Mouse (Mus musculus) lung, postnatal 0 days (tissue): Measurements from ENCODE around the gene Map4k1.

Experiments
- CTCF ChIP-seq: IDR thresholded peaks from 2 replicates; pipeline ENCODE4 v1.5.1; 2016; ENCODE audit warnings: antibody characterized with exemption, mild to moderate bottlenecking
- EP300 ChIP-seq: IDR thresholded peaks from 2 replicates; pipeline ENCODE4 v1.6.1; 2016; ENCODE audit warnings: antibody characterized with exemption, mild to moderate bottlenecking, control low read depth

GRCm38 (mm10) chr7:28951764-28952163, 30.1 kb upstream of the Map4k1 start:
- TF ChIP-seq CTCF (no peak), EP300 (no peak)
